Mouse (Mus musculus) kidney, embryonic 14.5 days (tissue): ENCODE measurements around the gene Lgr5. TPM values are rescaled to one million over a fixed set of nuclear protein-coding genes. Genes with fewer than 3 reads are reported as not detected.

Experiments used
- ATAC-seq: fragments of 200-750 bp; cut with Nextera tagmentation; 2 replicates; pipeline ENCODE4 v1.8.0; 2017; ENCODE audit warnings: moderate number of reproducible peaks, mild to moderate bottlenecking, moderate TSS enrichment, moderate library complexity; ENCODE audit not compliant: low FRiP score, low TSS enrichment
- H3K27ac ChIP-seq: fragments of 300-500 bp; sonication (generic); 2 replicates; pipeline ENCODE4 v1.5.1; 2014; ENCODE audit warnings: low read depth, mild to moderate bottlenecking, low read length, moderate library complexity, mixed read lengths
- H3K27me3 ChIP-seq: fragments of 300-500 bp; sonication (generic); 2 replicates; pipeline ENCODE4 v1.6.1; 2014; ENCODE audit warnings: mild to moderate bottlenecking, low read length; ENCODE audit not compliant: control insufficient read depth, insufficient read depth
- H3K36me3 ChIP-seq: fragments of 300-500 bp; sonication (generic); 2 replicates; pipeline ENCODE4 v1.6.1; 2014; ENCODE audit warnings: low read length, mixed read lengths; ENCODE audit not compliant: control insufficient read depth, insufficient read depth
- H3K4me1 ChIP-seq: fragments of 300-500 bp; sonication (generic); 2 replicates; pipeline ENCODE4 v1.6.1; 2014; ENCODE audit warnings: low read length, mixed read lengths; ENCODE audit not compliant: control insufficient read depth, insufficient read depth
- H3K4me2 ChIP-seq: fragments of 300-500 bp; sonication (generic); replicated peaks from 2 replicates; pipeline ENCODE4 v1.6.1; 2014; ENCODE audit warnings: low read depth, mild to moderate bottlenecking, low read length
- H3K4me3 ChIP-seq: fragments of 300-500 bp; sonication (generic); 2 replicates; pipeline ENCODE4 v1.5.1; 2014; ENCODE audit warnings: mild to moderate bottlenecking, low read length
- H3K9ac ChIP-seq: fragments of 300-500 bp; sonication (generic); 2 replicates; pipeline ENCODE4 v1.6.1; 2014; ENCODE audit warnings: low read depth, mild to moderate bottlenecking, low read length, moderate library complexity
- H3K9me3 ChIP-seq: fragments of 300-500 bp; sonication (generic); 2 replicates; pipeline ENCODE4 v1.6.1; 2016; ENCODE audit warnings: low read length; ENCODE audit not compliant: control insufficient read depth
- WGBS: fragments of 180-500 bp; shearing (Covaris S2); extraction: QIAGEN DNeasy Blood & Tissue Kit; methylation state at CpG from one replicate; pipeline ENCODE4 v1.1.7; 2014; 5-methylcytosine and 5-hydroxymethylcytosine counted together
- polyA plus RNA-seq: library from polyadenylated mRNA; unstranded; fragments of >200 nt; fragmentation: Nextera tagmentation; extraction: Ambion mirVana; gene quantifications from 2 replicates; pipeline ENCODE4 v1.2.1, GENCODE M21; 2014

The Lgr5 gene
- polyA plus RNA-seq, 1 experiment from 2014 or later: 8.0 TPM

GRCm38 (mm10) chr10:115528892-115529291 lies 58.7 kb downstream of the Lgr5 start:
- no peaks in the 10 kb centered on the region for H3K27me3 ChIP-seq
- WGBS: 68% methylated on average over 4 of the region's 4 CpGs
- no peak for ATAC-seq
- H3K9ac ChIP-seq: no peak overlapping the region
- no peaks in the 10 kb centered on the region for H3K4me1 ChIP-seq
- H3K4me2 ChIP-seq: no peak overlapping the region
- no peak overlapping the region for H3K4me3 ChIP-seq
- no peaks in the 10 kb centered on the region for H3K36me3 ChIP-seq
- no peak overlapping the region for H3K27ac ChIP-seq
- H3K9me3 ChIP-seq: no peaks in the 10 kb centered on the region

- no peaks in the 10 kb centered on the region for H3K36me3 ChIP-seq
These were observed 66.5 kb downstream of the Lgr5 start for GRCm38 (mm10) chr10:115521081-115521451.

GRCm38 (mm10) chr10:115520200-115521080 lies 67.1 kb downstream of the Lgr5 start:
- ATAC-seq: peak; percentile 80
- H3K36me3 ChIP-seq: no peaks in the 10 kb centered on the region
- 50% methylated on average over 17 of the region's 17 CpGs for WGBS

More at GRCm38 (mm10) chr10:115521081-115521451, 66.5 kb downstream of the Lgr5 start:
- H3K4me1 ChIP-seq: no peaks in the 10 kb centered on the region
- H3K4me3 ChIP-seq: no peak overlapping the region
- WGBS: 27% methylated on average over 4 of the region's 4 CpGs
- H3K9ac ChIP-seq: no peak overlapping the region
- no peak overlapping the region for H3K4me2 ChIP-seq
- H3K9me3 ChIP-seq: no peaks in the 10 kb centered on the region
- H3K27me3 ChIP-seq: no peaks in the 10 kb centered on the region
- ATAC-seq: peak; percentile 89
- peak overlapping the region; percentile 3 for H3K27ac ChIP-seq

GRCm38 (mm10) chr10:115518845-115519244 lies 68.7 kb downstream of the Lgr5 start:
- no peaks in the 10 kb centered on the region for H3K27me3 ChIP-seq
- no peaks in the 10 kb centered on the region for H3K4me1 ChIP-seq
- no peaks in the 10 kb centered on the region for H3K9me3 ChIP-seq
- H3K36me3 ChIP-seq: no peaks in the 10 kb centered on the region
- H3K4me2 ChIP-seq: no peak overlapping the region
- H3K4me3 ChIP-seq: no peak overlapping the region
- H3K27ac ChIP-seq: no peak overlapping the region
- H3K9ac ChIP-seq: no peak overlapping the region
- no peak for ATAC-seq
- 94% methylated on average over 3 of the region's 3 CpGs for WGBS

More at GRCm38 (mm10) chr10:115520200-115521080, 67.1 kb downstream of the Lgr5 start:
- Histone ChIP-seq H3K27me3 (no peaks in the 10 kb centered on the region), H3K9me3 (no peaks in the 10 kb centered on the region), H3K27ac (peak overlapping the region; percentile 20; the same call in 1 of the 2 replicates), H3K4me3 (no peak overlapping the region), H3K4me1 (no peaks in the 10 kb centered on the region), H3K4me2 (no peak overlapping the region), H3K9ac (no peak overlapping the region)

GRCm38 (mm10) chr10:115515503-115515902 lies 72.1 kb downstream of the Lgr5 start:
- H3K4me2 ChIP-seq: no peak overlapping the region
- no peak overlapping the region for H3K4me3 ChIP-seq
- H3K27ac ChIP-seq: no peak overlapping the region
- H3K36me3 ChIP-seq: no peaks in the 10 kb centered on the region
- no peaks in the 10 kb centered on the region for H3K9me3 ChIP-seq
- 90% methylated on average over 7 of the region's 7 CpGs for WGBS
- no peaks in the 10 kb centered on the region for H3K4me1 ChIP-seq
- no peak overlapping the region for H3K9ac ChIP-seq
- no peak for ATAC-seq
- H3K27me3 ChIP-seq: no peaks in the 10 kb centered on the region

- Histone ChIP-seq H3K9me3 (no peaks in the 10 kb centered on the region), H3K27me3 (no peaks in the 10 kb centered on the region), H3K27ac (no peak overlapping the region), H3K9ac (no peak overlapping the region), H3K4me2 (no peak overlapping the region), H3K4me3 (no peak overlapping the region), H3K36me3 (no peaks in the 10 kb centered on the region), H3K4me1 (no peaks in the 10 kb centered on the region)
- ATAC-seq: no peak
- 81% methylated on average over 5 of the region's 5 CpGs for WGBS
These were observed 76.6 kb downstream of the Lgr5 start for GRCm38 (mm10) chr10:115510959-115511358.

- H3K36me3 ChIP-seq: no peaks in the 10 kb centered on the region
- H3K4me2 ChIP-seq: no peak overlapping the region
- H3K4me3 ChIP-seq: no peak overlapping the region
- H3K9ac ChIP-seq: no peak overlapping the region
- H3K27ac ChIP-seq: no peak overlapping the region
- WGBS: 88% methylated on average over 16 of the region's 16 CpGs
- no peak for ATAC-seq
- no peaks in the 10 kb centered on the region for H3K4me1 ChIP-seq
- H3K27me3 ChIP-seq: no peaks in the 10 kb centered on the region
- H3K9me3 ChIP-seq: no peaks in the 10 kb centered on the region
These were observed 81.8 kb downstream of the Lgr5 start for GRCm38 (mm10) chr10:115505631-115506239.

- Histone ChIP-seq H3K27me3 (no peaks in the 10 kb centered on the region), H3K9ac (no peak overlapping the region), H3K4me1 (no peaks in the 10 kb centered on the region), H3K36me3 (no peaks in the 10 kb centered on the region), H3K4me2 (no peak overlapping the region), H3K27ac (no peak overlapping the region), H3K4me3 (no peak overlapping the region), H3K9me3 (no peaks in the 10 kb centered on the region)
- no peak for ATAC-seq
- 90% methylated on average over 10 of the region's 10 CpGs for WGBS
These were observed 82.4 kb downstream of the Lgr5 start for GRCm38 (mm10) chr10:115505155-115505554.

- Histone ChIP-seq H3K9ac (no peak overlapping the region), H3K27ac (no peak overlapping the region), H3K36me3 (no peaks in the 10 kb centered on the region), H3K4me3 (no peak overlapping the region), H3K27me3 (no peaks in the 10 kb centered on the region), H3K4me1 (peaks cover 8% of the 10 kb centered on the region; the same call in 1 of the 2 replicates), H3K9me3 (peaks cover 3% of the 10 kb centered on the region; the same call in 1 of the 2 replicates), H3K4me2 (peak overlapping the region; percentile 13; the same call in 1 of the 2 replicates)
- 18% methylated on average over 7 of the region's 7 CpGs for WGBS
- no peak for ATAC-seq
These were observed 93.8 kb downstream of the Lgr5 start for GRCm38 (mm10) chr10:115493778-115494141.
